Comparison of ENCODE assay signal across 17 mouse cellular contexts in genomic region chr5:124986222-124986621, GRCm38 (mm10). TPM values are rescaled to one million over a fixed set of nuclear protein-coding genes. Genes with fewer than 3 reads are reported as not detected.
DNase-seq lines count a peak whose midpoint lies in the region; ATAC-seq and TF ChIP-seq lines count a peak whose summit lies in the region.
"Had no signal": no experiment of that assay in that cellular context is flagged by ENCODE, and none has a peak within 500 bp of the region (broad histone marks: within the 10 kb centered on the region; RNA-seq: fewer than 3 reads in every experiment).

No protein-coding gene starts in this region.

- H3K9me3 ChIP-seq in intestine, postnatal 0 days (ENCODE audit: control insufficient read depth) = 0 out of 2 replicates have a peak, but pooled peaks cover 2% of the 10 kb centered on the region
- no peaks in the 10 kb centered on the region for H3K9me3 ChIP-seq in intestine, embryonic 15.5 days
- peaks cover 3% of the 10 kb centered on the region; the same call in 1 of the 2 replicates for H3K9me3 ChIP-seq in lung, postnatal 0 days (ENCODE audit: low read length)
- no peaks in the 10 kb centered on the region for H3K9me3 ChIP-seq in ES-E14 (ENCODE audit: control insufficient read depth, insufficient read depth, low read depth, low read length)

- no peak overlapping the region for H3K4me3 ChIP-seq in intestine, postnatal 0 days (ENCODE audit: low read depth, low read length)
- no peak overlapping the region for H3K4me3 ChIP-seq in intestine, embryonic 15.5 days (replicated peaks)
- no peak overlapping the region for H3K4me3 ChIP-seq in lung, postnatal 0 days (ENCODE audit: low read depth, low read length)
- H3K4me3 ChIP-seq in ES-E14 (ENCODE audit: insufficient read depth in 1 of 2, low read depth in 1 of 2, low read length in 2 of 2, poor library complexity in 1 of 2, severe bottlenecking in 1 of 2) = no peak overlapping the region
- H3K4me3 ChIP-seq: heart, embryonic 12.5 days; midbrain, embryonic 13.5 days had no signal

- WGBS in intestine, postnatal 0 days = 87% methylated on average over 5 of the region's 5 CpGs
- WGBS in intestine, embryonic 15.5 days = 88% methylated on average over 5 of the region's 5 CpGs
- WGBS in lung, postnatal 0 days = 85% methylated on average over 5 of the region's 5 CpGs

- H3K27me3 ChIP-seq in intestine, postnatal 0 days (replicated peaks; ENCODE audit: control insufficient read depth, insufficient read depth, low read length) = no peaks in the 10 kb centered on the region
- H3K27me3 ChIP-seq in intestine, embryonic 15.5 days (replicated peaks) = no peaks in the 10 kb centered on the region
- no peaks in the 10 kb centered on the region for H3K27me3 ChIP-seq in lung, postnatal 0 days (replicated peaks; ENCODE audit: insufficient read depth, low read length)
- H3K27me3 ChIP-seq: heart, embryonic 12.5 days; midbrain, embryonic 13.5 days had no signal

- H3K4me2 ChIP-seq in intestine, postnatal 0 days (replicated peaks; ENCODE audit: low read depth) = no peak overlapping the region
- no peak overlapping the region for H3K4me2 ChIP-seq in intestine, embryonic 15.5 days (replicated peaks)
- no peak overlapping the region for H3K4me2 ChIP-seq in lung, postnatal 0 days (replicated peaks; ENCODE audit: low read depth, low read length)
- H3K4me2 ChIP-seq: heart, embryonic 12.5 days; midbrain, embryonic 13.5 days had no signal

- TF ChIP-seq CTCF in intestine, postnatal 0 days (IDR thresholded peaks at IDR 0.05; ENCODE audit: low read depth) = peak; percentile 36; the same call in 1 of the 2 replicates
- peak; percentile 47 for TF ChIP-seq CTCF in lung, postnatal 0 days (IDR thresholded peaks at IDR 0.05)

- no peak overlapping the region for H3K9ac ChIP-seq in intestine, postnatal 0 days (ENCODE audit: low read depth, low read length)
- H3K9ac ChIP-seq in intestine, embryonic 15.5 days = no peak overlapping the region
- no peak overlapping the region for H3K9ac ChIP-seq in lung, postnatal 0 days (replicated peaks; ENCODE audit: low read depth)
- H3K9ac ChIP-seq in ES-E14 (ENCODE audit: insufficient read depth, low read depth, low read length, poor library complexity, severe bottlenecking) = no peak overlapping the region
- H3K9ac ChIP-seq: heart, embryonic 12.5 days; midbrain, embryonic 13.5 days had no signal

- H3K36me3 ChIP-seq in intestine, postnatal 0 days (ENCODE audit: control insufficient read depth, insufficient read depth) = no peaks in the 10 kb centered on the region
- no peaks in the 10 kb centered on the region for H3K36me3 ChIP-seq in intestine, embryonic 15.5 days
- no peaks in the 10 kb centered on the region for H3K36me3 ChIP-seq in lung, postnatal 0 days (ENCODE audit: insufficient read depth, low read length)
- no peaks in the 10 kb centered on the region for H3K36me3 ChIP-seq in ES-E14 (ENCODE audit: control insufficient read depth, insufficient read depth, low read length, poor library complexity, severe bottlenecking)
- H3K36me3 ChIP-seq: heart, embryonic 12.5 days; midbrain, embryonic 13.5 days had no signal

- no peak for DNase-seq in lung, postnatal 0 days (ENCODE audit: low spot score)
- no peak for DNase-seq in lung, postnatal 14 days
- peak; percentile 63 for DNase-seq in ES-E14 (ENCODE audit: low read depth, low spot score)
- peak; percentile 19 for DNase-seq in c-Kit-positive CD71-positive TER-119-positive erythroid progenitor cells, embryonic 14.5 days (ENCODE audit: low spot score)
- DNase-seq in embryo, embryonic 11 days = no peak
- DNase-seq: adrenal gland, postnatal 14 days; cerebellum, postnatal 10 days; gastrocnemius, postnatal 36 days; heart, postnatal 36 days; left cerebral cortex, postnatal 4 days; thymus, adult 2 months had no signal

- no peak for ATAC-seq in intestine, postnatal 0 days
- no peak for ATAC-seq in intestine, embryonic 15.5 days
- ATAC-seq in lung, postnatal 0 days = no peak
- ATAC-seq in monocyte, adult 5-6 weeks (replicated peaks; ENCODE audit: insufficient number of reproducible peaks, low FRiP score, low TSS enrichment, poor library complexity, severe bottlenecking) = no peak
- ATAC-seq: inflammation-experienced regulatory T-cells, adult 6 months; midbrain, embryonic 13.5 days had no signal

- H3K4me1 ChIP-seq in intestine, postnatal 0 days (replicated peaks; ENCODE audit: control insufficient read depth, insufficient read depth, low read length) = no peaks in the 10 kb centered on the region
- no peaks in the 10 kb centered on the region for H3K4me1 ChIP-seq in intestine, embryonic 15.5 days (replicated peaks)
- no peaks in the 10 kb centered on the region for H3K4me1 ChIP-seq in lung, postnatal 0 days (ENCODE audit: insufficient read depth, low read depth, low read length)
- H3K4me1 ChIP-seq in ES-E14 (ENCODE audit: control insufficient read depth in 2 of 2, insufficient read depth in 2 of 2, low read length in 2 of 2, poor library complexity in 1 of 2) = no peaks in the 10 kb centered on the region
- H3K4me1 ChIP-seq: midbrain, embryonic 13.5 days had no signal

- no peak for TF ChIP-seq EP300 in lung, postnatal 0 days (IDR thresholded peaks at IDR 0.05)

- in situ Hi-C loops in ES-E14 (cut with MboI; ENCODE audit: low sequenced_read_pairs in 2 of 2, unreplicated experiment in 2 of 2) = no loop called here

- no peak overlapping the region for H3K27ac ChIP-seq in intestine, postnatal 0 days (ENCODE audit: low read depth, low read length)
- no peak overlapping the region for H3K27ac ChIP-seq in intestine, embryonic 15.5 days
- H3K27ac ChIP-seq in lung, postnatal 0 days (ENCODE audit: low read length) = no peak overlapping the region
- H3K27ac ChIP-seq in ES-E14 (ENCODE audit: insufficient read depth, low read depth, low read length, poor library complexity, severe bottlenecking) = no peak overlapping the region
- H3K27ac ChIP-seq: midbrain, embryonic 13.5 days had no signal

TF ChIP-seq in ES-E14, 5 proteins besides CTCF, POLR2A, EP300 and RAD21:
- TF ChIP-seq HCFC1 (IDR thresholded peaks at IDR 0.05; ENCODE audit: borderline replicate concordance, insufficient read depth, low read length) (no peak), ZC3H11A (IDR thresholded peaks at IDR 0.05; ENCODE audit: borderline replicate concordance, low read depth, low read length) (peak; percentile 44; the same call in 1 of the 2 replicates)

RNA-seq across cellular contexts. Expression of gene Rflna, which starts 16.8 kb away (rescaled TPM):
- 1.5 and 1.7 TPM in 2 replicates for polyA plus RNA-seq in intestine, postnatal 0 days (2015; fragmentation: Nextera tagmentation; extraction: Ambion mirVana)
- 2.0 and 2.2 TPM in 2 replicates for polyA plus RNA-seq in intestine, embryonic 15.5 days (2015; fragmentation: Nextera tagmentation; extraction: Ambion mirVana)
- polyA plus RNA-seq in lung, postnatal 0 days (2015; fragmentation: Nextera tagmentation; extraction: Ambion mirVana) = 15.6 and 17.1 TPM in 2 replicates
- 0.53 and 1.5 TPM in 2 replicates for total RNA-seq in ES-E14 (2012; rRNA removed)
- total RNA-seq in monocyte, adult 5-6 weeks (2017) = not detected in 3 replicates

Comparison
In these comparisons a context has a peak if more than half of its experiments do, and no peak if none do; other contexts are left out.
1. DNase-seq: peak in ES-E14 (single experiment) and c-Kit-positive CD71-positive TER-119-positive erythroid progenitor cells, embryonic 14.5 days (single experiment); none in lung, postnatal 0 days (single experiment), lung, postnatal 14 days (single experiment) and embryo, embryonic 11 days (single experiment).